Mouse (Mus musculus): Measurements from ENCODE around the gene Krtap5-3.

DNA sequence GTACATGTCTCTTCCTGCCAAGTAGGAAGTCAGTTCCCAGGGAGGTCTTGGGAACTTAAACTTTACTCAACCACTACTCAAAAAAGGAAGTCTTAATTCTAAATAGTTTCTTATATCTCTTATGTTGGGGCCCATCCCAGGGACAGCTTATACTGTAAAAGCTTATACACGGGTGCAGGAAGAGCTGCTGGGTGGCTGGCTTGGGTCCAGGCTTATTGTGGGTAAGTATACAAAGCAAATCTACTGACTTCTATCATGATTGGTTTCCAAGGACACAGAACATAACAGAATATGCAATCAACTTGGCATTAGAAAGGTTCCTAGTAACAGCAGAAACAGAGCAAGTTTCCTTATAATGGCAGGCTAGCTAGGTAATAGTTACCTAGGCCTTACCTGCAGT lies 45.9 kb upstream of the Krtap5-3 start:
- TF ChIP-seq CTCF (IDR thresholded peaks at IDR 0.05), result no peak
- no peak for TF ChIP-seq POLR2A (IDR thresholded peaks at IDR 0.05; ENCODE audit: insufficient read depth, low read depth, low read length)

All from heart, adult 2 months (tissue).